Mouse (Mus musculus): Measurements from ENCODE around the gene Mfsd13b. TPM values are rescaled to one million over a fixed set of nuclear protein-coding genes. Genes with fewer than 3 reads are reported as not detected.

The Mfsd13b gene
- polyA plus RNA-seq, 1 experiment from 2014 or later = 0.15 TPM

GRCm38 (mm10) chr7:121043510-121043909 lies 61.2 kb downstream of the Mfsd13b start:
- H3K27me3 ChIP-seq = no peaks in the 10 kb centered on the region
- no peak overlapping the region for H3K9ac ChIP-seq
- 0 out of 2 replicates have a peak overlapping the region, but pooled peaks have one; percentile 20 for H3K27ac ChIP-seq (replicated peaks)
- H3K9me3 ChIP-seq (replicated peaks) = no peaks in the 10 kb centered on the region
- 0 out of 2 replicates have a peak, but pooled peaks cover 4% of the 10 kb centered on the region for H3K36me3 ChIP-seq (replicated peaks)
- peaks cover 33% of the 10 kb centered on the region for H3K4me1 ChIP-seq (replicated peaks)
- H3K4me2 ChIP-seq = no peak overlapping the region
- no peak overlapping the region for H3K4me3 ChIP-seq (replicated peaks)
- WGBS (ENCODE audit: insufficient replicate concordance) = 38% methylated on average over 1 of the region's 1 CpGs
- ATAC-seq (ENCODE audit: insufficient read depth) = no peak

GRCm38 (mm10) chr7:121044251-121044650 lies 61.9 kb downstream of the Mfsd13b start:
- Histone ChIP-seq H3K27ac (replicated peaks) (no peak overlapping the region), H3K4me3 (replicated peaks) (no peak overlapping the region), H3K9me3 (replicated peaks) (no peaks in the 10 kb centered on the region), H3K27me3 (no peaks in the 10 kb centered on the region), H3K36me3 (replicated peaks) (0 out of 2 replicates have a peak, but pooled peaks cover 4% of the 10 kb centered on the region), H3K9ac (no peak overlapping the region), H3K4me1 (replicated peaks) (peaks cover 33% of the 10 kb centered on the region), H3K4me2 (no peak overlapping the region)
- WGBS (ENCODE audit: insufficient replicate concordance) = 55% methylated on average over 1 of the region's 1 CpGs
- ATAC-seq (ENCODE audit: insufficient read depth) = no peak

- Histone ChIP-seq H3K9me3 (replicated peaks) (no peaks in the 10 kb centered on the region), H3K36me3 (replicated peaks) (0 out of 2 replicates have a peak, but pooled peaks cover 7% of the 10 kb centered on the region), H3K4me2 (no peak overlapping the region), H3K9ac (no peak overlapping the region), H3K27me3 (no peaks in the 10 kb centered on the region), H3K27ac (replicated peaks) (no peak overlapping the region), H3K4me1 (replicated peaks) (peaks cover 23% of the 10 kb centered on the region), H3K4me3 (replicated peaks) (no peak overlapping the region)
- 76% methylated on average over 6 of the region's 6 CpGs for WGBS (ENCODE audit: insufficient replicate concordance)
- no peak for ATAC-seq (ENCODE audit: insufficient read depth)
Measured at GRCm38 (mm10) chr7:121045671-121046453, 63.6 kb downstream of the Mfsd13b start.

GRCm38 (mm10) chr7:121047624-121048023 lies 65.3 kb downstream of the Mfsd13b start:
- Histone ChIP-seq H3K4me1 (replicated peaks) (peaks cover 14% of the 10 kb centered on the region), H3K9me3 (replicated peaks) (no peaks in the 10 kb centered on the region), H3K4me3 (replicated peaks) (no peak overlapping the region), H3K4me2 (no peak overlapping the region), H3K9ac (no peak overlapping the region), H3K27me3 (no peaks in the 10 kb centered on the region), H3K27ac (replicated peaks) (no peak overlapping the region), H3K36me3 (replicated peaks) (peaks cover 18% of the 10 kb centered on the region)
- ATAC-seq (ENCODE audit: insufficient read depth) = no peak
- WGBS (ENCODE audit: insufficient replicate concordance) = 76% methylated on average over 2 of the region's 2 CpGs

GRCm38 (mm10) chr7:121053071-121053470 lies 70.8 kb downstream of the Mfsd13b start:
- no peak overlapping the region for H3K9ac ChIP-seq
- H3K4me3 ChIP-seq (replicated peaks) = no peak overlapping the region
- no peaks in the 10 kb centered on the region for H3K27me3 ChIP-seq
- no peak overlapping the region for H3K4me2 ChIP-seq
- H3K27ac ChIP-seq (replicated peaks) = no peak overlapping the region
- no peak for ATAC-seq (ENCODE audit: insufficient read depth)
- peaks cover 56% of the 10 kb centered on the region for H3K36me3 ChIP-seq (replicated peaks)
- 75% methylated on average over 4 of the region's 4 CpGs for WGBS (ENCODE audit: insufficient replicate concordance)
- no peaks in the 10 kb centered on the region for H3K4me1 ChIP-seq (replicated peaks)
- no peaks in the 10 kb centered on the region for H3K9me3 ChIP-seq (replicated peaks)

GRCm38 (mm10) chr7:121059477-121060218 lies 77.3 kb downstream of the Mfsd13b start:
- Histone ChIP-seq H3K9me3 (replicated peaks) (no peaks in the 10 kb centered on the region), H3K27me3 (no peaks in the 10 kb centered on the region), H3K4me3 (replicated peaks) (no peak overlapping the region), H3K4me2 (no peak overlapping the region), H3K9ac (no peak overlapping the region), H3K27ac (replicated peaks) (no peak overlapping the region), H3K36me3 (replicated peaks) (peaks cover 50% of the 10 kb centered on the region), H3K4me1 (replicated peaks) (0 out of 2 replicates have a peak, but pooled peaks cover 2% of the 10 kb centered on the region)
- no peak for ATAC-seq (ENCODE audit: insufficient read depth)
- 67% methylated on average over 6 of the region's 6 CpGs for WGBS (ENCODE audit: insufficient replicate concordance)

GRCm38 (mm10) chr7:121064309-121064708 lies 82.0 kb downstream of the Mfsd13b start:
- no peak overlapping the region for H3K27ac ChIP-seq (replicated peaks)
- 0 out of 2 replicates have a peak, but pooled peaks cover 2% of the 10 kb centered on the region for H3K4me1 ChIP-seq (replicated peaks)
- H3K4me3 ChIP-seq (replicated peaks) = no peak overlapping the region
- ATAC-seq (ENCODE audit: insufficient read depth) = no peak; the same call in 1 of the 2 replicates
- H3K4me2 ChIP-seq = no peak overlapping the region
- no peaks in the 10 kb centered on the region for H3K9me3 ChIP-seq (replicated peaks)
- H3K27me3 ChIP-seq = no peaks in the 10 kb centered on the region
- H3K36me3 ChIP-seq (replicated peaks) = peaks cover 35% of the 10 kb centered on the region
- WGBS (ENCODE audit: insufficient replicate concordance) = 39% methylated on average over 4 of the region's 4 CpGs
- no peak overlapping the region for H3K9ac ChIP-seq

Other genes starting within 250 kb of the Mfsd13b start
- 0.05 TPM in 1 of 2 replicates, not detected in the other for gene Vwa3a, start 243.2 kb upstream of the Mfsd13b start, polyA plus RNA-seq (2015; fragmentation: Nextera tagmentation; extraction: Ambion mirVana)
- gene Gm5737, start 170.1 kb upstream of the Mfsd13b start, polyA plus RNA-seq (2015; fragmentation: Nextera tagmentation; extraction: Ambion mirVana) = not detected in 2 replicates
- 42.8 and 50.4 TPM in 2 replicates for gene Eef2k, start 139.7 kb upstream of the Mfsd13b start, polyA plus RNA-seq (2015; fragmentation: Nextera tagmentation; extraction: Ambion mirVana)
- gene Polr3e, start 64.8 kb upstream of the Mfsd13b start, polyA plus RNA-seq (2015; fragmentation: Nextera tagmentation; extraction: Ambion mirVana) = 12.8 and 13.4 TPM in 2 replicates
- gene Cdr2, start 197 bp upstream of the Mfsd13b start, polyA plus RNA-seq (2015; fragmentation: Nextera tagmentation; extraction: Ambion mirVana) = 48.6 and 56.8 TPM in 2 replicates
- 42.8 and 43.2 TPM in 2 replicates for gene Mettl9, start 51.9 kb downstream of the Mfsd13b start, polyA plus RNA-seq (2015; fragmentation: Nextera tagmentation; extraction: Ambion mirVana)
- gene Igsf6, start 92.1 kb downstream of the Mfsd13b start, polyA plus RNA-seq (2015; fragmentation: Nextera tagmentation; extraction: Ambion mirVana) = 13.9 and 14.5 TPM in 2 replicates
- gene Otoa, start 99.1 kb downstream of the Mfsd13b start, polyA plus RNA-seq (2015; fragmentation: Nextera tagmentation; extraction: Ambion mirVana) = 0.08 TPM in 1 of 2 replicates, not detected in the other